Mouse (Mus musculus): Measurements from ENCODE around the gene Mlycd. TPM values are rescaled to one million over a fixed set of nuclear protein-coding genes. Genes with fewer than 3 reads are reported as not detected.

Mlycd gene
- polyA plus RNA-seq, 1 experiment from 2014 or later, result 15.2 TPM

DNA sequence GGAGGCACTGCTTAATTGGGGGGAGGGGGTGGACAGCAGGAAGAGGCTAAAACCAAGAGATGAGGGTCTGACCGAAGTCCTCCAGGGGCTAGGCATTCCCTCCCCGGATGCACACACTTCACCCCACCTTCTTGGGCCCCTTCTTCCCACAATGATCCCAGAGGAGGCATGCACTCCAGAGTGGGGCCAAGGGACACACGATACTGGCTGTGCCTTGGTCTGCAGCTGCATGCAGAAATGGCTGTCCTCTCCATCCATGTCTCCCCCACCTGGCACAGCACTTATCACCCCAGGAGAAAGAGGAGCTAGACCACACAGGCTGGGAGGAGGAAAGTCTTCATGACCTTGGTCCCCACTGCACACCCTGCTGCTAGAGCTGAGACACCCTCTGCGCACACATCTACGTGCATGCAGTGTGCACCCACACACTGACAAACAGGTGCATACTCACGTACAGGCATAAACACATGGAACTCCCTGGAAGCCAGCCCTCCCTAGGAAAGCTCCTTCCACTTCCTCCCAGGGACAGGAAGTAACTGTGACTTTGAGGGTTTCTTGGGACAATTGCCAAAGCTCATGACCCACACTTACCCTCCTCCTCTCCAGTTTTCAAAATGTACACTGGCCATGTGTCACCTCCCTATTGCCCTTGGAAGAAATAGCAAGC lies 31.5 kb downstream of the Mlycd start:
- ATAC-seq (ENCODE audit: low FRiP score), result no peak
- WGBS, result 86% methylated on average over 6 of the region's 6 CpGs
- Histone ChIP-seq H3K36me3 (no peaks in the 10 kb centered on the region), H3K9me3 (replicated peaks) (no peaks in the 10 kb centered on the region), H3K4me3 (no peak overlapping the region), H3K27me3 (no peaks in the 10 kb centered on the region), H3K9ac (no peak overlapping the region), H3K4me2 (replicated peaks) (no peak overlapping the region), H3K4me1 (peaks cover 11% of the 10 kb centered on the region; the same call in 1 of the 2 replicates), H3K27ac (no peak overlapping the region)

DNA sequence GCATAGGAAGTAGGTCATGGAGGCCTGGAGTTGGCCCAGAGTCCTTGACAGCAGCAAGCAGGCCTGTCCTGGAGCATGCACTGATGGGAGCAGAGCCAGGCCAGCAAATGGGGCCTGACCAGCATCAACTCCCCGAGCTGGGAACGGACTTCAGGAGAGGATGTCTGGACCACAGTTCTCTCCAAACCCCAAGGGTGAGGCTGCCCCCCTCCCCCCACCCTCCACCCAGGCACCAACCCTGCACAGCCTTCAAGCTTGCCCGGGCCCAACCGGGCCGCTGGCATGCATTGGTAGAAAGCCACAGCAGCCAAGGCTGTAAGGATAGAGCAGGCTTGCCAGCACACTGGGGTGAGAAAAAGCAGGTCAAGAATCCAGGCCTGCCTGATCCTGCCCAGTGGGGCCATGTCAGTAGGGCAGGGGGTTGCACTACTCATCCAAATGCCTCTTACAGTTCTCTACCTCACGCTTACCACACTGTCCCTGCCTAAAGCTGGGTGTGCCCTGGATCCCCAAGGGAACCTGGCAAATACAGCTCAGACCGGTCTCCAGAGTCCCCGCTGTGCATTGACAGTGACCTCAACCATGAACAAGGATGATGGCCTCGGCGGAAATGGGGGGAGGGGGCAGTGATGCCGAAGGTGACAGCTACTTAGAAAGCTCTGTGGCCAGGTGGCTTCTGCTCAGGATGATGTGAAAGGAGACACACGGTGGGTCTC lies 33.1 kb downstream of the Mlycd start:
- no peak overlapping the region for H3K4me3 ChIP-seq
- WGBS, result 74% methylated on average over 12 of the region's 12 CpGs
- no peak for ATAC-seq (ENCODE audit: low FRiP score)

DNA sequence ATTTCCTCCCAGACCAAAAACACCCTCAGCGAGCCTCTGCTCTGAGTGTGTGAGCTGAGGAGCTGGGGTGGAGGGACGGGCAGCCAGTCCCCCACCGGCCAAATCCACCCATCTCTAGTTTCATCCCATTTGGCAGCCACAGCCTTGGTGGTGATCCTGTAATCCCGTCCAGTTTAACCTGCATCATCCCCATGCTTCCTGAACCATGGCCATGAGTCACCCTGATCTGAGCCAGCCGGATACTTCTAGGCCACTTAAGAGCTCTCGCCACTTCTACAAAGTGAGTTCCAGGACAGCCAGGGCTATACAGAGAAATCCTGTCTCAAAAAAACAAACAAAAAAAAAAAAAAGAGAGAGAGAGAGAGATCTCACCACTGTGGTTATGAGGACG lies 33.7 kb downstream of the Mlycd start:
- 76% methylated on average over 7 of the region's 7 CpGs for WGBS
- no peak overlapping the region for H3K27ac ChIP-seq
- ATAC-seq (ENCODE audit: low FRiP score), result no peak

More for the DNA sequence above, 33.1 kb downstream of the Mlycd start:
- H3K27ac ChIP-seq, result no peak overlapping the region
- H3K27me3 ChIP-seq, result no peaks in the 10 kb centered on the region
- 0 out of 2 replicates have a peak, but pooled peaks cover 2% of the 10 kb centered on the region for H3K4me1 ChIP-seq
- no peaks in the 10 kb centered on the region for H3K9me3 ChIP-seq (replicated peaks)
- no peaks in the 10 kb centered on the region for H3K36me3 ChIP-seq
- H3K9ac ChIP-seq, result no peak overlapping the region
- no peak overlapping the region for H3K4me2 ChIP-seq (replicated peaks)

DNA sequence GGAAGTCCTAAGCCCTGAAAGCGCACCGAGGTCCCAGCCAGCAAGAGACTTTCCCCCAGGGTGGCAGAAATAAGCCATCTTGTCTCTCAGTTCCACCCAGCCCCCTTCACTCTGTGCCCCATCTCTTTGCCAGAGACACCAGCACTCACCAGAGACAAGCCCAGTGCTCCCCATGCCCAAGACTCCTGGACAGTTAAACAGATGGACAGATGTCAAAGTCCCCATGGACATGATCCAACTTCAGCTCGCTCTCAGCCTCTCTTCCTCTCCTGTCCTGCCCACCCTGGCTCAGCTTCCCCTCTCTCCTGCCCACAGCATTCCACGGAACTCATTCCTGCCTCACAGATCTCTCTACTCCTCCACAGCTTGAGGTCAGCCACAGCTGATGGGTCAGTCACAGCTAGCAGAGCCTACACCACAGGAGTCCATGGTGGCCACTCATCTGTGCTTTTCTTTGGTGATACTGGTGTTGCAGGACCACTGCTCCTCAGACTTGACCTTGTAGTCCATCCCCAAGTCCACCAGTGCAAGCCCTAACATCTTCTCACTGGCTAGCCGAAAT lies 34.2 kb downstream of the Mlycd start:
- Histone ChIP-seq H3K9ac (no peak overlapping the region), H3K27me3 (no peaks in the 10 kb centered on the region), H3K27ac (no peak overlapping the region), H3K4me3 (no peak overlapping the region), H3K36me3 (no peaks in the 10 kb centered on the region), H3K4me2 (replicated peaks) (no peak overlapping the region), H3K9me3 (replicated peaks) (no peaks in the 10 kb centered on the region), H3K4me1 (0 out of 2 replicates have a peak, but pooled peaks cover 2% of the 10 kb centered on the region)
- WGBS, result 84% methylated on average over 5 of the region's 5 CpGs
- ATAC-seq (ENCODE audit: low FRiP score), result no peak

More for the DNA sequence above, 33.7 kb downstream of the Mlycd start:
- 0 out of 2 replicates have a peak, but pooled peaks cover 2% of the 10 kb centered on the region for H3K4me1 ChIP-seq
- H3K27me3 ChIP-seq, result no peaks in the 10 kb centered on the region
- no peak overlapping the region for H3K4me2 ChIP-seq (replicated peaks)
- no peaks in the 10 kb centered on the region for H3K36me3 ChIP-seq
- H3K9ac ChIP-seq, result no peak overlapping the region
- no peak overlapping the region for H3K4me3 ChIP-seq
- no peaks in the 10 kb centered on the region for H3K9me3 ChIP-seq (replicated peaks)

DNA sequence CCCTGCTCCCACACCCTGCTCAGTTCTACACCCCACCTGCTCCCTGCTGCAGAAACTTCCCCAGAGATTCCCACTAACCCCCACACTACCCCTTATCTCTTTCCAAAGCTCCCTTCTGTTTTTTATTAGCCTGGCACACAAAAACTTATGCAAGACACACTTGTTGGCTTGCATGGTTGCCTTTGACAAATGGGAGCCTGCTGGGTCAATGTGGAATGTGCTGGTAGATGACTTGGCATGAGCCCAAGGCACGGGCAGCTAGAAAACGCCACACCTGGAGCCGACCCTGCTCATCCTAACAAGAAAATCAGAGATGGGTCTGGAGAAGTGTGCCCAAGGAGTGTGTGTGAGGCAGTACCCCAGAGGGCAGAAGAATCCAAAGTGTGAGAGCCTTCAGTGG lies 34.9 kb downstream of the Mlycd start:
- no peaks in the 10 kb centered on the region for H3K36me3 ChIP-seq
- H3K4me3 ChIP-seq, result no peak overlapping the region
- no peak overlapping the region for H3K27ac ChIP-seq
- no peaks in the 10 kb centered on the region for H3K27me3 ChIP-seq
- 0 out of 2 replicates have a peak, but pooled peaks cover 2% of the 10 kb centered on the region for H3K4me1 ChIP-seq
- H3K9ac ChIP-seq, result no peak overlapping the region
- ATAC-seq (ENCODE audit: low FRiP score), result no peak
- H3K9me3 ChIP-seq (replicated peaks), result no peaks in the 10 kb centered on the region
- WGBS, result 89% methylated on average over 3 of the region's 3 CpGs
- H3K4me2 ChIP-seq (replicated peaks), result no peak overlapping the region

DNA sequence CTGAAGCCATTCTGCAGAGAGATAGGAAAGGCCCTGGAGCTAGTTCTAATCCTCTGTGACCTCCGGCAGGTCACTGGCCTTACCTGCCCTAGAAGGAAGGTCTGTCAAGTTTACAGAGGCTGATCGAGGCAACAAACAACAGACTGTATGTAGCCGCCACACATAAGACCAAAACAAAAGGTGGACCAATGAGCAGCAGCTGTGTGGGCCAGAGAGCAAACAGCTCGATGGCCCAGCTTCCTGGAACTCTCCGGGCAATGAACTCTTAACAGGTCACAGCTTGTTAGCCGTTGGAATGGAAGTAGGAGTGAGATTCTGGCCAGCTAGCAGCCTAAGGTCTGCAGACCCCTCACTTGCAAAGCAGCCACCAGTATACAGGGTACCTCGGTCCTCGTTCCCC lies 35.6 kb downstream of the Mlycd start:
- Histone ChIP-seq H3K9me3 (replicated peaks) (no peaks in the 10 kb centered on the region), H3K4me3 (no peak overlapping the region), H3K36me3 (no peaks in the 10 kb centered on the region), H3K4me2 (replicated peaks) (no peak overlapping the region), H3K27ac (no peak overlapping the region), H3K27me3 (no peaks in the 10 kb centered on the region), H3K4me1 (0 out of 2 replicates have a peak, but pooled peaks cover 2% of the 10 kb centered on the region), H3K9ac (no peak overlapping the region)
- 79% methylated on average over 8 of the region's 8 CpGs for WGBS
- ATAC-seq (ENCODE audit: low FRiP score), result no peak

DNA sequence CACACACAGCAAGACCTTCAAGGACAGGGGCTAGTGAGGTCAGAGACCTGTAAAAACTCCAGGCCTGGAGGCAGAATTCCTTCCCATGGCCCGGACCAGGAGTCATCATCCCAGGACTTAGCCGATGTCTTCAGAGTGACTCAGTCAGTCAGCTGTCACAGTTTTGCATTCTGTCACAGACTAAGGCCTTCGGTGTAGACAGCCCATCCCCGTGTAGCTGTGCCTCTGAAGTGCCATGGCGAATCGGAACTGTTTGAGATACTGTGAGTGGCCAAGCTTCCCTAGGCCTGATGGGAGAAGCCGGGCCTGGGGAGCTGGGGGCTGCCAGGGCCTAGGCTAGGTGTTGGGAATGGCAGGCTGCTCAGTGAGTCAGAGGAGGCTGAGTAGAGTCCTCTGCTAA lies 36.0 kb downstream of the Mlycd start:
- WGBS, result 90% methylated on average over 7 of the region's 7 CpGs
- Histone ChIP-seq H3K4me3 (no peak overlapping the region), H3K9ac (no peak overlapping the region), H3K4me1 (0 out of 2 replicates have a peak, but pooled peaks cover 2% of the 10 kb centered on the region), H3K36me3 (no peaks in the 10 kb centered on the region), H3K9me3 (replicated peaks) (no peaks in the 10 kb centered on the region), H3K4me2 (replicated peaks) (no peak overlapping the region), H3K27me3 (no peaks in the 10 kb centered on the region), H3K27ac (no peak overlapping the region)
- no peak for ATAC-seq (ENCODE audit: low FRiP score)

DNA sequence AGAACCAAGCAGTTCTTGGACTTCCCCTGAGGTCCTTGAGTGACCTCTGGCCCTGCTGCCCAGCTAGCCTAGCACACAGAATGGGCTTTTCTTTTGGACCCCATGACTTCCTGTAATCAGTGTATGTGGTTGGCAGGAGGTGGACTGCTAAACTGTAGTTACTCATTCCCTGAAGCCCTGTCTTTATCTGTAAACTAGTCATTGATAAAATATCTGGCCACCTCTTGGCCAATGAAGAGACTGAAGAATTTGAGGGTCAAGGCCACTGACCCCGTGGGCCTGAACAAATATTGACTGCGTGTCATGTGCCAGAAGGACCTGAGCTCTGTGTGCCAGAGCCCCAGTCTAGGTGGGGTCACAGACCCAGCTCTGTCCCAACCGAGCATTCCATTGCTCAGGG lies 37.7 kb downstream of the Mlycd start:
- Histone ChIP-seq H3K4me1 (peaks cover 12% of the 10 kb centered on the region), H3K27ac (no peak overlapping the region), H3K36me3 (no peaks in the 10 kb centered on the region), H3K27me3 (no peaks in the 10 kb centered on the region), H3K4me2 (replicated peaks) (no peak overlapping the region), H3K4me3 (no peak overlapping the region), H3K9ac (no peak overlapping the region), H3K9me3 (replicated peaks) (no peaks in the 10 kb centered on the region)
- no peak for ATAC-seq (ENCODE audit: low FRiP score)
- WGBS, result 45% methylated on average over 3 of the region's 3 CpGs

DNA sequence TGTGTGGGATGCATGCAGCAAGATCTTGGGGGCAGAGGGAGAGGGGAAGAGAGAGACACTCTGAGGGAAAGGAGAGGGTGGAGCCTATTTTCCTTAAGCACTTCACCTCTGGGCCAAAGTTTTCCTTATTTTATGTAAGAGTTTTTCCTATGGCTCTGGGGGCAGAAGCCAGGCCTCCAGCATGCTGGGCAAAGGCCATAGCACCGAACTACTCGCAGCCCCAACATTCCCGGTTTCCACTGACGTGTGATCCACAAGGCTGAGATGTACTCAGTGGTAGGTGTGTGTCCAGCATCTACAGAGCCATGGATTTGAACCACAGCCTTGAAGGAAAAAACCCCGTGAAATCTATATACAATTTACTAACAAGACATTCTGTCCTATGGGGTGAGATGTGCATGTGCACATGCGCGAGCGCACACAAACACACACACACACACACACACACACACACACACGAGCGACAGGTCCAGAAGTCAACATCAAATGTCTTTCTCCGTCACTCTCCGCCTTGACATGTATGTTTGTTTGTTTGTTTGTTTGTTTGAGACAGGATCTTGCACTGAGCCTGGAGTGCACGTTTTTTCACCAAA lies 39.0 kb downstream of the Mlycd start, which contains the start of gene Osgin1:
Gene Osgin1 (plus strand): TSS at position 543 of the 593 bp plus-strand sequence.
- H3K27ac ChIP-seq, result no peak within 1 kb of the TSS

DNA sequence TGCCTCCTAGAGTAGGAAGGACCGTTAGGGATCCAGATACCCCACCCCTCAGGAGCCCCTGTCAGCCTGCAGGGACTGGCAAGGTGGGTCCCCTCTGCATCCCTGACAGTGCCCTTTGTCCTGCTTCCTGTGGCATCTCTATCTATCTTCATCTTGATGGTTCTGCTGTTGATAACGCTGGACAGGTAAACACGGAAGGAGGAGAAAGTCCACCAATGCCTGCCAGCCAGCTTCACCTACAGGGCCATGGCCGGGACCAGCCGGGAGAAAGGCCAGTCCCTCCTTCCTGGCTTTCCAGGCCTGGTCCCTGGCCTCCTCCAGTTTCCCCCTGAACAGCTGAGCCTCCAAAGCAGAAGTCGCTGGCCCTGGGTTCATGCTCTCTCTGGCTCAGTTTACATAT lies 39.9 kb downstream of the Mlycd start:
- H3K27me3 ChIP-seq, result no peaks in the 10 kb centered on the region
- peaks cover 10% of the 10 kb centered on the region for H3K4me1 ChIP-seq
- H3K9ac ChIP-seq, result no peak overlapping the region
- H3K4me2 ChIP-seq (replicated peaks), result no peak overlapping the region
- no peaks in the 10 kb centered on the region for H3K36me3 ChIP-seq
- H3K9me3 ChIP-seq (replicated peaks), result no peaks in the 10 kb centered on the region
- no peak overlapping the region for H3K27ac ChIP-seq
- ATAC-seq (ENCODE audit: low FRiP score), result no peak
- 80% methylated on average over 6 of the region's 6 CpGs for WGBS
- H3K4me3 ChIP-seq, result no peak overlapping the region

More for the DNA sequence above, 39.0 kb downstream of the Mlycd start, which contains the start of gene Osgin1:
- H3K9ac ChIP-seq, result no peak within 1 kb of the TSS
- H3K4me1 ChIP-seq, result peaks cover 10% of the 10 kb centered on the region
- H3K27me3 ChIP-seq, result no peaks in the 10 kb centered on the region
- no peak within 1 kb of the TSS for H3K4me3 ChIP-seq
- 88% methylated on average over 13 of the region's 13 CpGs for WGBS
- H3K36me3 ChIP-seq, result no peaks in the 10 kb centered on the region
- no peak within 1 kb of the TSS for H3K4me2 ChIP-seq (replicated peaks)
- ATAC-seq (ENCODE audit: low FRiP score), result no peak
- no peaks in the 10 kb centered on the region for H3K9me3 ChIP-seq (replicated peaks)

DNA sequence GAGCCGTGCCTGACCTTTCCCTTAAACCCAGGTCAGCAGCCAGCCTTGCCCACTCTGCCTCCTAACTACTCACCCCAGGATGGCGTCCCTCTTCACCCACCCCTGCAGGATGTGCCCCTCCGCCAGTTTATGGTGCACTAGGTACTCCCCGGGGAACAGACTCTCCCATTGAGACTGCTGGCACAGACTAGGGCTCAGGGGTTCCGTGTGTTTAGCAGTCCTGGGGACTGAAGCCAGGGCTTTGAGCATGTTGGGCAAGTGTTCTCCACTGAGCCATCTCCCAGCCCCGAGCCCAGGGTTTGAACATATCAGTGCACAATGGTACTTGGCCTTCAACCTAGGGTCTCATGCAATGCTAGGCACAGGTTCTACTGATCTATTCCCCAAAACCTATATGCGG lies 40.8 kb downstream of the Mlycd start:
- Histone ChIP-seq H3K4me2 (replicated peaks) (no peak overlapping the region), H3K4me3 (no peak overlapping the region), H3K27ac (no peak overlapping the region), H3K4me1 (peaks cover 16% of the 10 kb centered on the region), H3K9me3 (replicated peaks) (no peaks in the 10 kb centered on the region), H3K27me3 (no peaks in the 10 kb centered on the region), H3K9ac (no peak overlapping the region), H3K36me3 (no peaks in the 10 kb centered on the region)
- WGBS, result 87% methylated on average over 7 of the region's 7 CpGs
- ATAC-seq (ENCODE audit: low FRiP score), result no peak

DNA sequence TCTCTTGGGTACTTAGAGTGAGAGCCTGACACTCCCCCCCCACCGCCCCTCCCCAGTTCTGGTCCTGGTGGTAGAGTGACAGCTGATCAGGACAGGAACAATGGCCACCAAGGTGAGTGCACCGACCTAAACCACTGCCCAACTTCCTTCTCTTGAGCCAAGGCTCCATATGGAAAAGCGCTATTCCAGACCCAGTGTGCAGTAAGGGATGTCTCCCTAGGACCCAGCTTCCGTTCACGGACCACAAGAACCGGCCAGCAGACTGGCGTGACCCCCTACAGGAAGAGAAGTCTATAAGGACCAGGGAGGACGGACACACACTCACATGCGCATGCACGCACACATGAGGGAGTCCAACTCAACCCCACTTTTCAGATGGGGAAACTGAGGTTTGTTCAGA lies 41.7 kb downstream of the Mlycd start:
- no peak for ATAC-seq (ENCODE audit: low FRiP score)
- 87% methylated on average over 10 of the region's 10 CpGs for WGBS

More for the DNA sequence above, 41.7 kb downstream of the Mlycd start:
- Histone ChIP-seq H3K4me3 (no peak overlapping the region), H3K9me3 (replicated peaks) (no peaks in the 10 kb centered on the region), H3K27me3 (no peaks in the 10 kb centered on the region), H3K27ac (no peak overlapping the region), H3K36me3 (no peaks in the 10 kb centered on the region), H3K9ac (no peak overlapping the region), H3K4me2 (replicated peaks) (no peak overlapping the region), H3K4me1 (peaks cover 20% of the 10 kb centered on the region)

Data from hindbrain, embryonic 12.5 days (tissue).